Mouse (Mus musculus) kidney, postnatal 10 days (tissue): ENCODE data around the gene Nptx2.

Source experiments
- DNase-seq: peaks from one replicate; pipeline ENCODE4 v3.0.0; 2021; ENCODE audit warnings: mixed read lengths

Gene Nptx2

GRCm38 (mm10) chr5:144585100-144585499, 39.4 kb downstream of the Nptx2 start:
- DNase-seq = no peak

DNA sequence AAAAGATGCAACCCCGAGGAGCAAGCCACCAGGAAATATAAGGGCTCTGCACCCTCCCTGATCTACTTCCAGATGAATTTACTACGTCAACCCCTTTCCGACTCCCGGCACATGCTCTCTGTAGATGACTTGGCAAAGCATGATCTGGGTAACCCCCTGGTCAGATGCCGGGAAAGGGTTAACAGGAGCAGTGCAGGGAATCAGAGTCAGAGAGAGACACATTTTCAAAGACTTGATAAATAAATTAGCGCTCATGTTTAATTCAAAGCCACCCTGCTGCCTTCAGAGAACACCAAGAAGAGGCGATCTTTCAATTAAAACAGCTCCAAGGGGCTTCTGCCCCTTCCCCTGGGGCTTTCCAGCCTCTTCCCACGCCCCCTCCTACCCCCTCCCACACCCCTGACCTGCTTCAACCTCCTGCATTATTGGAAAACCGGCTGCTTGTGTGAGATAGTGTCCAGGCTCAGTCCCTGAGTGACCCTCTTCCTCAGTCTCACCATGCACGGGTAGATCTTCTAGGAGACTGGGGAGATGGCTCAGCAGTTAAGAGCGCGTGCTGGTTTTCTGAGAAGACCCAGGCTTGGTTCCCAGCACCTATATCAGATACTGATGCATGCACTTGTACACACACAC, 45.7 kb downstream of the Nptx2 start:
- no peak for DNase-seq

DNA sequence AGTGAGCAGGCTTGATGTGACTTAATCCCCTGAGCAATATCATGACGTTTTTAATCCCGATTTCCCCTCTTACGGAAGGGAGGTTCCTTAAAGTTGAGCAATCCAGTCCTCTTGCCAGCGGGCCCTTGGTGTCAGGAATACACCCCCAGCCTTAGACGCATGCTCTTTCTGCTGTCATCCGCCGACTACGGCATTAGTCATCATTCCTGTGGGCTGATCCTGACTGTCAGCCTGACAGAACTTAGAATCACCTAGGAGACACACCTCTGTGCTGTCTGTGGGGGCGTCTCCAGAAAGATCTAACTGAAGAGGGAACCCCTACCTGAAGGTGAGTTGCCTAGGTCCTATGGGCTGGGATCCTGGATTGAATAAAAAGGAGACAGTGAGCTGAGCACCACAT, 49.1 kb downstream of the Nptx2 start:
- DNase-seq = no peak
